Mouse (Mus musculus): ENCODE data around the gene Ifna15.
"Not testable (repeated sequence)": the region's sequence is repeated elsewhere in the genome, so short reads cannot be mapped to it uniquely, and the experiment has no call there.

Gene Ifna15

GRCm38 (mm10) chr4:88558145-88558544, at the start of gene Ifna15:
Gene Ifna15, minus strand, starts transcription at chr4:88558245.
- DNase-seq (ENCODE audit: low read depth, low spot score), result not testable (repeated sequence)

GRCm38 (mm10) chr4:88603276-88603675, 45.2 kb upstream of the Ifna15 start, which contains the start of gene Ifna12:
Gene Ifna12, minus strand, starts transcription at chr4:88603376.
- DNase-seq (ENCODE audit: low read depth, low spot score), result no peak

DNA sequence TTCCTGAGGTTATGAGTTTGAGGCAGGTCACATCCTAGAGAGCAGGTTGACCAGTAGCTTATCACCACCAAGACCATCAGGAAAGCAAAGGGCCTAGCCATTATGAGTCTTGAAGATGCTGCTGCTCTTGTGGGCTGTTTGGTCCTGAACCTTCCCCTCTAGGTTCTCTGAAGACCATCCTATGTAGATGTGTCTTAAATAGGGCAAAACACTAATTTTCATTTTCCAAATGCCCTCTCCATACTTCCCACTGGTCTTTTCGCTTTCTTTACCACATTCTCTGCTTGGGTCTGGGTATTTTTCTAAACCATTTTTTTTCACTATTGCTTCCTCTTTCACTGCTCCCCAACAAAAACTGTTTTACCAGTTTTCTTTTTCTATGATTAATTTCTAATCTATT, 34.2 kb upstream of the Ifna15 start, which contains the start of gene Ifna9:
Ifna9 (minus strand) TSS at position 101 of the 400 bp plus-strand sequence.
- DNase-seq (ENCODE audit: low read depth, low spot score), result no peak

DNA sequence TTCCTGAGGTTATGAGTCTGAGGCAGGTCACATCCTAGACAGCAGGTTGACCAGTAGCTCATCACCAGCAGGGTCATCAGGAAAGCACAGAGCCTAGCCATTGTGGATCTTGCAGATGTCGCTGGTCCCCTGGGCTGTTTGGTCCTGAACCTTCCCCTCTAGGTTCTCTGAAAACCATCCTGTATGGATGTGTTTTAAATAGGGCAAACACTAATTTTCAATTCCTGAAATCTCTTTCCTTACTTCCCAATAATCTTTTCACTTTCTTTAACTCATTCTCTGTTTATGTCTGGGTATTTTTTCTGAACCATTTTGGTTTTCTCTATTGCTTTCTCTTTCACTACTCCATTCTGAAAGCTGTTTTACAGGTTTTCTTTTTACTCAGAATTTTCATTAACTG, 13.7 kb upstream of the Ifna15 start, which contains the start of gene Ifna14:
Ifna14 (minus strand) TSS at position 101 of the 400 bp plus-strand sequence.
- DNase-seq (ENCODE audit: low read depth, low spot score), result no peak

DNA sequence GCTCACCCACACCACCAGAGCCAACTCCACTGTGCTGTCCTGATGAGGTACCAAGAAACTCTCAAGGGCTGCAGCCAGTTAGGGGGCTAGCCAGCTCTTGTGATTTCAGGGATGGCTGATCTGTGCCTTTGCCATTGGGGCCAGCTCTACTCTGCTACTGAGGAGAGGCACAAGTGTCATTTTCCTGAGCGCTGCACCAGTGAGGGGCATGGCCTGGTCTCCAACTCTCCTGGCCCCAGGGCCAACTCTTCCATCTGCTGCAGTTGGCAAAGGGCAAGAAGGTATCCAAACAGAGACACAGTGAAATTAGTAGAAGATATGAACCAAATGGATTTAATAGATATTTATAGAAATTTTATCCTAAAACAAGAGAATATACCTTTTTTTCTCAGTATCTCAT, 3.7 kb upstream of the Ifna15 start:
- DNase-seq (ENCODE audit: low read depth, low spot score), result no peak

- DNase-seq (ENCODE audit: low read depth, low spot score), result peak; percentile 56
These were observed 7.7 kb downstream of the Ifna15 start for GRCm38 (mm10) chr4:88550161-88550945.

DNA sequence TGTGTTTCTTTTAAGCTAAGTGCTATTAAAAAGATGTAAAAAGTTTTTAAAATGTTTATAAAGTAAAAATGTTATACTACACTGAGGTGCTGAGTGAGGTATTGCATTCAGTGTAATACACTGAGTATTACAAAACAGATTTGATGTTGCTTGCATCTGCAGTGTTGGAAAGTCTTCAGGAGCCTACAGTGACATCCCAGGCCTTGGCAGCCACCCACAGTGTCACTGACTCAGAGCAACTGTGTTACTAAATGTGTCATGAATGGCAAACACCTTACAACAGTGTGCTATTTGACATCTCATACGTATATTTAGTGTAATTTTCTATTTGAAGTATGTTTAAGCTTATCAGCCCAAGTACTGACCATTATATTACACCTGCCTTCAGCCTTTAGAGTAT, 10.1 kb downstream of the Ifna15 start:
- DNase-seq (ENCODE audit: low read depth, low spot score), result no peak

GRCm38 (mm10) chr4:88543649-88544234, 14.3 kb downstream of the Ifna15 start:
- DNase-seq (ENCODE audit: low read depth, low spot score), result peak; percentile 54

GRCm38 (mm10) chr4:88537328-88537727, 20.7 kb downstream of the Ifna15 start:
- DNase-seq (ENCODE audit: low read depth, low spot score), result no peak

- no peak for DNase-seq (ENCODE audit: low read depth, low spot score)
These were observed 21.4 kb downstream of the Ifna15 start for GRCm38 (mm10) chr4:88536640-88537039.

- DNase-seq (ENCODE audit: low read depth, low spot score), result no peak
These were observed 22.3 kb downstream of the Ifna15 start for GRCm38 (mm10) chr4:88535742-88536141.

GRCm38 (mm10) chr4:88534903-88535302, 23.1 kb downstream of the Ifna15 start:
- no peak for DNase-seq (ENCODE audit: low read depth, low spot score)

GRCm38 (mm10) chr4:88533499-88533898, 24.5 kb downstream of the Ifna15 start:
- no peak for DNase-seq (ENCODE audit: low read depth, low spot score)

GRCm38 (mm10) chr4:88530892-88531291, 27.2 kb downstream of the Ifna15 start:
- no peak for DNase-seq (ENCODE audit: low read depth, low spot score)

DNA sequence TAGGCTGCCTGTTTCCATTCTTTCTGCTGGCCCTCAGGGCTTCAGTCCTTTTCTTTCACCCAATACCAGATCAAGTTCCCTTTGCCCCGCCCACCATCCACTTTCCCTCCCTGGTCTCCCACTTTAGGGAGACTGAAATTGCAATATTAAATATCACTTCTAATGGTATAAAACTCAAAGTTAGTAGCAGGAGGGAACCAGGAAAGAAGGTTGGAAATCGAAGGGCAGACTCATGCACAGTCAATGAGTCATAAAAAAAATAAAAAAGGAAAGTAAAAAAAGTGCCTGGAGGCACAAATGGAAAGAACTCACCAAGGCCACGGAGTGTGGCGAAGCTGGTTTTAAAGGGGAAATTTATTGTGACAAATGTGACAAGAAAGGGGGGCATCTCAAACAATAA, 27.8 kb downstream of the Ifna15 start:
- no peak for DNase-seq (ENCODE audit: low read depth, low spot score)

DNA sequence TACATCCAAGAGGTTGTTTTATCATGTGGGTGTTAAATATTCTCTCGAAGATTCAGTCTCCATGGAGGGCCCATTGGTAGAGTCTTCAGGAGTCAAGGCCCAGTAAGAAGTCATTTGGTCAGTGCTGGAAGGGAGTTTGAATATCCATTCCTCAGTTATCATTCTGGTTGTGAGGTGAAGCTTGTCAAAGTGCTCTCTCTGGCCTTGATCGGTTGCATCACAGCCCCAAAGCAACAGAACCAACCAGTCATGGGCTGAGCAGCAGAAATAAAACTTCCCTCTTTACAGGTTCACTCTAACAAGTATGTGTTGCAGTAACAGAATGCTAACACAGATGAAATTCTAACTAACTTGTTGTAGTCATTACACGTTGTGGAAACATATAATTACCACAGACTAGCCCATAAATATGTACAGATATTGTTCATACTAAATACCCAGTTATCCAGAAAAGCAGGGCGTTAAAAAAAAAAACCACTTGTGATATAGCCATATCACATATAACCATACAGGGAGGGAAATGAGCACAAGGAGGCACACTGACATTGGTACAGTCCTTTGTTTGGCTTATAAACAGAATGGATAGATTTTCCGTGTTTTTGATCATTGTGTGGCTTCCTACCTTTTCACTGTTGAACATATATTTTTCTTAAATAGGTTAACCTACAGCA, 31.5 kb downstream of the Ifna15 start:
- no peak for DNase-seq (ENCODE audit: low read depth, low spot score)

GRCm38 (mm10) chr4:88525393-88525792, 32.7 kb downstream of the Ifna15 start:
- no peak for DNase-seq (ENCODE audit: low read depth, low spot score)

DNA sequence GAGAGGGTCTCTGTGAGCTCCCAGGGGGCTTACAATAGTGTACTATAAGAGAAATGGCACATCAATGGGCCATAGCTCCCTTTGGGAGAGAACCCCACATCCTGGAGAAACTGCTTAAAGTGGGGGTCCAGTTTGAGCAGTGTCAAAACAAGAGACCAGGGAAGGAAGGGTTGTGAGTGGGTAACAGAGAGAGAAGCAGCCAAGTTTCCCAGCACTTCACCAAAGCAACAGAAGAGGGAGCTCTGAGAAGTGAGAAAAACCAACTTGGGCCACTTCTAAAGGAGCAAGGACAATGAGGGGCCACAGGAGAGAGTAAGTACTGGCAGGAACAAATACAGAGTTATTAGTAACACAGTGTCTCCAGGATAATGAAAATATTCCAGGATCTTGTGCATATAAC, 34.8 kb downstream of the Ifna15 start:
- no peak for DNase-seq (ENCODE audit: low read depth, low spot score)

DNA sequence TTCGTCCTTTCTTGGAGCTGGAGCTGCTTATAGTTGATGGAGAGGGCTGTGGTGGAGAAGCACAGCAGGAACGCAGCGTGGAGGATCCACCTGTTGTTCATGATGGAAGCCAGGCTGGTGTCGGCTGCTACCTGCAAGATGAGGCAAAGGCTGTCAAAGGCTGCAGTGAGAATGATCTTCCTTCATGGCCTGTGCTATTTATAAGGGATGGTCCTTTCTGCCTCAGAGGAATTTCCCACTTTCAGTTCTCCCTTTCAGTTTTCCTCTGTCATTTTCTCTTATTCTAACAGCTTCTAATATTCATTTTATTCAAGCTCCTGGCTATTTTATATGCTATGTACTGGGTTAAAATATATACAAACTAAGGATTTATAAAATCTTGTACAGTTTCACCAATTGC, 35.4 kb downstream of the Ifna15 start, which contains the start of gene Ifnb1:
Ifnb1 (minus strand) TSS at position 101 of the 400 bp plus-strand sequence.
- DNase-seq (ENCODE audit: low read depth, low spot score), result no peak

DNA sequence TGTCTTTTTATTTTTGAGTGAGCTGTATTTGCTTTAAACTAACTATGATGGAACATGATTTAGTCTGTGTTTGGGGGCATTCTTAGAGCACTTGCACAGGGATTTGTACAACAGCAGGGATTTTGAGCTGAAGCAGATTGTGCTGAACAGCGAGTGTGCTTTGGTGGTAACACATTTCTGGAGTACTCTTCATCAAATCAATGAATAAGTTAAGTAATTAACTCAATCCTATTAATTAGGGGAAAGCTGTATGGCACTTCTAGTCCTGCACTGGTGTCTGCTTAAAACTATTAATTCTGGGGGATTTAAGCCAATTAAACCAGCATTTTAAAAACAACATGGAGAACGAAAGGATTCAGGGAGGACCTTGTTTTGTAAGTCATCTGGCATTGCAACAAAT, 40.1 kb downstream of the Ifna15 start:
- DNase-seq (ENCODE audit: low read depth, low spot score), result no peak

GRCm38 (mm10) chr4:88515711-88516211, 42.3 kb downstream of the Ifna15 start:
- no peak for DNase-seq (ENCODE audit: low read depth, low spot score)

- DNase-seq (ENCODE audit: low read depth, low spot score), result no peak
These were observed 42.8 kb downstream of the Ifna15 start for GRCm38 (mm10) chr4:88515250-88515649.
